Mouse (Mus musculus) kidney, postnatal 4 days (tissue): ENCODE measurements at regions not wholly inside any gene's neighbourhood (a gene's known extent, or its start where the extent isn't known, plus 50 kb on each side); places are given as distances from the start of the nearest gene placed in this dataset.

Experiments used
- DNase-seq, 2 experiments: peaks; one replicate each; pipeline ENCODE4 v3.0.0; 2021; ENCODE audit warnings: mixed read lengths in 2 of 2

DNA sequence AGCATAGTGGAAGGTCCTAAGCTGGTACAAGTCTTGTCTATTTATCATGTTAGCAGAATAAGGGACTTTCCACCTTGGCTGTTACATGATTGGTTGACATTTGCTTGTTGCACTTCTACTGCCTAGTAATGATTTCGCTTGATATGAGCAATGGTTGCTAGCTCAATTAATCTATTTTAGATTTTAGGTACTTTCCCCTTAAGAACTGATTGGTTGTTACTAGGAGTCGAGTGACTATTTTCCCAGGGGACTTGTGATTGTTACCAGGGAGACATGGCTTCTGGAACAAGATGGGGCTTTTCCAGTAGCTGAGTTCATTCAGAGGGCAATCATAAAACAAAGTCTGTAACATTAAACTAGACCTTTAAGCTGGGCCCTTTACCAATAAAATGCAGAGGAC is 100.9 kb downstream of the Nup35 start:
- no peak for DNase-seq

DNA sequence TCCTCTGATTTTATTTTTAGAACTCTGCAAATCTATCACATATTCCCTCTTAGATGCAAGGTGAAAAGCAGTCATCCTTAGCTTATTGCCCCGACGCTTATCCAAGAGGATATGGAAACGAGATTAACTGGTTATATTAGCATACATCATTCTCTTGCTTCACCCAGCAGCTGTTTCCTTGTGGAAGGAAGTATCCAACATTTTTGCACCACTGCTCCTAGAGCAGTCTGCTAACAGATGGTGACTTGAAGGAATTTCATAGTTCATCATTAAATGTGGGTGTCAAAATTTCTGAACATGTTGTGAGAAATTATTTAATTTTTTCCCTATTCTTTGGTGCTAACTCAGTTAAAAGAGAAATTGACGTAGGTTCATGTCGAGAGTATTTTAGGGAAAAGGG is 107.0 kb downstream of the Nup35 start:
- DNase-seq: no peak

DNA sequence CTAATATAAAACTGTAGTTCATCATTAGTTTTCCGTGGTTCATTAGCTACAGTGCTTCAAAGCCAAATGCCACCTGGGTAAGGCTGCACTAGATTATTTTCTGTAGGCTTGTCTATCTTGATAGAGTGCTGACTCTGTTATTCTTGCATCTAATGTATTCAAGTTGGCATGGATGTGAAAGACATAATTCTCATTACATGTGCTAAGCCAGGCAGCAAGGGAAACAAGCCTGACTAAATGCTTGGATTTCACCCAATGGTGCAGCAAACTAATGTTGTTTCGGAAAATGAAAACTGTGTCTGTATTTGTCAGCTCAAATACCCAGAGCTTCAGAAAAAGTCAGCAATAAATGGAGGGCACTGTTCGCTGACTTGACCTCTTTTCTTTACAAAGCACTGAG is 114.3 kb downstream of the Nup35 start:
- no peak for DNase-seq

DNA sequence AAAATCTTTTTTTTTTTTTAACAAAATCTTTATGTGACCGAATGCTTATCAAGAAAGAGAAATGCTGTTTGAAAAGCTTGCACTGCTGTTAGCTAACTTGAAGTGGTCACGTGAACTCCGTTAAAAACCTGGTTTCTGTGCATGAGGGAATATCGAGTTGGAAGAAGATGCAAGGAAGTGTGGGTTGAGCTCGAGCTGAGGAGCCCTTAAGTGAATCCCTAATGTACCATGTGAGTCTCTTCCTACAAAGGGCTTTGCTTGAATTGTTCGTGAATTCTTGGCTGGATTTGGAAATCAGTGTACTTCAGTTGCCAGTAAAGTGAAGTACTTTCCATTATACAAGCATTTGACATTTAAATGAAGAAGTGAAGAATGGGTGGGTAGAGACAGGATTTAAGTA is 129.7 kb downstream of the Nup35 start:
- no peak for DNase-seq

DNA sequence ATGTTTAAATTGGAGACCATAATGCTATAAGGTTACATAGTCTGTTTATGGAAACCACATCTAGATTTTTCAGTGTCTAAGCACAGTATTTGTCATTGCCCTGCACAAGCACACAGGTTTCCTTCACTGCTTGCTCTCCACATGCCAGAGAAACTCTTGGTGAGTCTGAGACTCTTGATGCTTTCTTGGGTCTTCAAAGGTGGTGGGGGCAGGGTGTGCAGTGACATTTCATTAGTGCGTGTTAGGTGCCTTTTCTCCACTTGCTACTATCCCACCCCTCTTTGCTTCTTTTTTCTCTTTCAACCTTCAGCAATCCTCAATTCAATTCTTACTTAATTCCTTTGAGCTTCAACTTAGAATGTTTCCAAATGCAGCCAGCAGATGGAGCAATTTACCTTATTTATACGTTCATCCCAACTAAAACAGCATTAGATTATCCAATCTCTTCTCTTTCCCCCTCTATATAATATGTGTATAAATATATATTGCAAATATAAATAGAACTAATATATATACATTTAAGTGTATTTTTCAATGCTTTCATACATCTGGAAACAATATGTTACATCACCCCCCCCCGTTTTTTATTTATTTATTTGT is 145.1 kb downstream of the Nup35 start:
- DNase-seq: peak; percentile 17 to 33

DNA sequence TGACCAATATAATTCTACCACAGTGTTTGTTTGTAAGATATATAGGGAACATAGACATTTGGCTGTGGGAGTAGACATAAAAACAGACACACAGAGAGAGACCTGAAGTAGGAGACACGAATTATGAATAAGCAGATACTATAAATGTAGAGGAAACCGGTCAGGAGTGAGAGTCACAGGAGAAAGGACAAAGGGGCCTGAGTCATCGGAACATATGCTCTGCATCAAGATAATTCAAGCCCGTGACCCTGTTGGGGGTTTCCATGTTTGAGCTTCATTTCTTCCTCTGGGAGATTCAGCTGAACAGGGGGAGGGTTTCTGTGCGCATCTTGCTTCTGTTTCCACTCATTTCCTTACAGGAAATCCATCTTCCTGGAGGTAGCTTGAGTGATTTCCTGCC is 154.1 kb downstream of the Nup35 start:
- DNase-seq: peak; percentile 23 to 24

DNA sequence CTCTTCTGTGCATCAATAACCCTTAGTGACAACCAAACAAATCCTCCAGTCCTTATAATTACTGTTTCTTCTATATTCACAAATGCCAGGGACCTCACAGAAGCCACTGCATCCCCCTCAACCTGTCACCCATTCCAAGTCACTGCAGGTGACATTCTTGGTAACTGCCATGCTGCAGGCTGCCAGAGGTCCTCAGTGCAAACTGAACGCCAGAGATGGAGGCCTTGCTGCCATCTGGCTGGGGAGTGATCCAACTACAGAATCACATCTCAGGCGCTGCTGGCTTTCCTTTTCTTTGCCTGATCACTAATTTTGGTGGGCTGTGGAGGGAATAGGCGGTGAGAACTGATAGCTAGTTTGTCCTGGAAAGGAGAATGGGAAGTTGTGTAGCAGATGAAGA is 155.4 kb downstream of the Nup35 start:
- DNase-seq: no peak

DNA sequence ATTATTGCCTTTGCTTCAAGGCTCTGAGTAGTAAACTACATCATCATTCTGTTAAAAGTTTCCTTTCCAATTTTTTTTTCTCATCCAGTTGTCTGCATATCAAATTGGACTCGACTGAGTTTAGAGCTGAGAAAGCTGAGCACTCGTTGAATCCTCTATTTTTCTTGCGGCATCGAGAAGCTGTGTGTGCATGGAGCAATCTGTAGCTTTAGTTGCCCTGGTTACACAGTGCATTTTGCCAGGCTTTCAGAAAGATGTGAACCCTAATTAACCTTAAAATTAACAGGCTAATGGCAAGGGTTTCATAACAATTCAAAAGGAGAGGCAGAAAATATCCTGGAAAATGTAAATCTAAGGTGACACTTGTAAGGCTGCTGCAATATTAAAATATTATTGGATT is 169.3 kb downstream of the Nup35 start:
- DNase-seq: no peak

DNA sequence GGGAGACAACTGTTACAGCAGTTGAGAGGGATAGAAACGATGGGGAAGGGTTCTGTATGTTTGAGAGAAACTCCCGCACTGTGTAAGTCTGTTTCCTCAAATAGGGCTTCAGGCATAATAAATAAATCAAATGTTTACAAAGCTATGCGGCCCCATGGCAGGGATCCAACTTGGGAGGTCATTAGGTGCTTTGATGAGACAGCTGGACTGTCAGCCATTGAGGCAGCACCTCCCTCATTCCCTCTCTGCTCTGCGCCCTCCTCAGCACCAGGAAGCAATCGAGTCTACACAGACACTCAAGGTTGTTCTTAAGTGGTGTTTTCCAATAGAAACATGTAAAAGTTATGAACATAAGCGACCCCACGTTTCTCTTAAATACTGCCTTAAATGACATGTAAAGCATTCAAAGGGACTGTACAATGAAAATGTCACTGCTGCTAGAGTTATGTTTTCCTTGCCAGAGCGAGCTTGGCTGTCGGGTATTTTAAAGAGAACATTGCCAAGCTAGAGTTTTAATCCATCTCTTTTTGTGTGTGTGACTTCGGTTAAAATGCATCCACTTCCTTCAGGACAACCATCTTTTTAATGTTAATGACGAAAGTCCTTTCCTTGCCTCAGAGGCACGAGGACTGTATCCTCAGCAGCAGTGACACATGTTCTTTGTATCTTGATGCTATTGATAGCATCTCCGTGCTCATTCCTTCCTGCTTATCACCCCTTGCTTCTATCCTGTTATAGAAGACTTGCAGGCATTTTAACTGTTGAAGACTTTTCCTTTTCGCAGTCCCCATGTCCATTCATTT is 176.5 kb downstream of the Nup35 start:
- peak; percentile 67 to 72 for DNase-seq

DNA sequence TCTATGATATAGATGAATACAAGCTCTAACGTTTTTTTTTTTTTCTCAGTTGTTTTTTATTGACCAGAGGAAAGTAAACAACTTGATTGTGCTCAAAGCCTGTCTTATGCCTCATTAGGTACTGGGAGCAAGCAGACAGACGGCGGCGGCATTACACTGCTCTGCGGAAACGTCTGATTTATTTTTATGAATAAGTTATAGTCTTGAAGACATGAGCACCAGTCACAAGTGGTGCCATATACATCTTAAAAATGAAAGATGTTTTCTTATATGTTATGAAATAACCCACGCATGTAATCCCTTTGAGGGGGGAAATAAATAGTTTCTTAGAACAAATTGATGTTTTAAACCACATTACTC is 177.1 kb downstream of the Nup35 start:
- DNase-seq: no peak

DNA sequence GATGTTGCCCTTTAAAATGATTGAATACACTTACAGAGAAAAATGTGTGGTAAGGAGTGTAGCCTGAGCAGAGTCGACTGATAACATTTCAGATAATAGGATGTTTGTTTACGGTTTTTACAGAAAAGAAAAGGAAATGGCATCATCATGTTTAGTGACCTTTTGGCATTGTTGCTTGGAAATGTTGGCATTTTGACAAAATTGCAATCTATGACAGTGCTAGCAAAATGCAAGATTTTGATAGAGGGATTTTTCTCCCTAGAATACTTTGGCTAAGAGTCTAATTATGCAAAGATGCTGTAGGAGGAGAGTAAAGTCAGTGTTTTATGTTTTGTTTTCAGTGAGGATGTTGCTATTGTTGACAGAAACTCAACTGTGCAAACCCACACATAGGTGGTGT is 202.2 kb downstream of the Nup35 start:
- no peak for DNase-seq

DNA sequence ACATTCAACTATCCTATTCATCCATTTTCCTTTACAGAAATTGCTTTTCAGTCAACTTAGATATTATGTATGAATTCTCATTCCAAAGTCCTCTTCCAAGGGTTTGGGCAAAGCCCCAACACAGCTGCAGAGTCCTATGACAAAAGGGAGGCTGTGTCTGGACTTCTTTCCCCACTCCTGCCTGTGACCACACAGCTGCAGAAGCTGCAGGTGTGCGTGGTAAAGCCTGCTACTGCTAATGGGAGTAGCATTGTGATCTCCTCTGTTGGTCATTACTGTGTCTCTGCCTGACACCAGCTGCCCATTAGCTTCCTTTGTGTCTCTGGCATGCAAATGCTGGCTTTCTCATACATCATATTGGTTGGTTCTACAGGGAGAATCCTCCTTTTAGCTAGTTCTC is 234.0 kb downstream of the Nup35 start:
- no peak for DNase-seq

DNA sequence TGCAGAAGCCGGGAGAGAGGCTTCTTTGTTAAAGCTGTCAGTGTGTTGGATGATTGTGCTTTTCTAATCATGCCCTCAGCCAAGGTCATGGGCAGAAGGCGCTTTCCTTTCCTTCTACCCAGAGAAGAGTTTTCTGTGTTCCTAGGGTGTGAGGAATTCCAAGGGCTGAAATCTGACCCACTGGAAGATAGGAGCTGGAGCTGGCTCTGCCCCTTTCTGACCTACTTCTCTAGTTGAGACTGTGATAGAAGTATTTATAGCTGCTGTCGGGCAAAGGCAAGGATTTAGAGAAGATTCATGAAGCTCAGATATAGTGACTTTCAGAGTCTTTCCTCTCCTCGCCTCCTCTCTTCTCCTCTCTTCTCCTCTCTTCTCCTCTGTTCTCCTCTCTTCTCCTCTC is 238.2 kb downstream of the Nup35 start:
- DNase-seq: no peak

DNA sequence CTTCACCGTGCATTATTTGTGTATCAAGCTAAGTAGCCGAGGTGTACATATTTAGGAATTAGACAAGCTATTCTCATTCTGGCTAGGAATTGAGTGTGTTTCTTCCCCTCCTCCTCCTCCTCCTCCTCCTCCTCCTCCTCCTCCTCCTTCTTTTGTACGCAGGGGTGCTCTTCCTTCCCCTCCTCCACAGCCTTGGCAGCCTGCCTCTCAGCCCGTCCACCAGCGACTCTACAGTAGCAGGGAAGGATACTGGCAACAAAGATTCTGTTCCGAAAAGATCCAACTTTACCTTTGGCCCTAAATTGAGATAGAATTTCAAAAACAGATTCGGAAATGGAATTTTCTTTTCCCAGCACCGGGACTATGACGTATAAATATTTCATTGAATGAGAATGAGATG is 253.0 kb downstream of the Nup35 start:
- no peak for DNase-seq

DNA sequence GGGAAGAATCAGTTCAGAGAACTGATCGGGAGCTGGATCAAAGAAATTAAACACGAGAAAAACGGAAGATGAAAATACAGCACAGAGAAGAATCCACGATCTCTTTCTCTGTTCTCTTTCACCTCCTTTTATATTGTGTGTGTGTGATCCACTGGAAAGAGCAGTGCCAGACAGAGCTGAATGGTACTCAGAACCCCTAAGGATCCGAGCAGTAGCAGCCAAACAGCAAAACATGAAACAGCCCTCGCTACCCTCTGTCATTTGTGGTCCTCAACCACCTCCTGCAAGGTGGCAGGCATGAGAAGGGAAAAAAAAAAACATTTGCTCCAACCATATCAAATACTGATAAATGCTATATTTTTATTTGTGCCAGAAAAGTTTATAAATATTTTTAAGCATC is 253.4 kb downstream of the Nup35 start:
- no peak for DNase-seq

DNA sequence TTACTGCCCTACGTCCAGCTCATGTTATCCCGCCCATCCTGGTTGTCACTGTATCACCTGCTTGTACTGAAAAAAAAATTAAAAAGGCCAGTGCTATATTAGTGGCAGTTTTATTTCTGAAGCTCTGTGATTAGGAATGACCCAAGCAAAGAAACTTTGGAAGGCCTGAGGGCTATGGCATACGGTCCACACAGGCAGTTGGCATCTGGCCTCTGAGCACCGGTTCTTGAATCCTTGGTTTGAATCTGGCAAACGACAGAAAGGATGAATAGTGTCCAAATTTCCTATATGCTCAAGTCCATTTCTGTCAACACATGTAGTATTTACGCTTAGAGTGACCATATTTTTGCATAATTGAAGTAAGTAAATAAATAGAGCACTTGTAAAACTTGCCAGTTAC is 254.3 kb downstream of the Nup35 start:
- no peak for DNase-seq

DNA sequence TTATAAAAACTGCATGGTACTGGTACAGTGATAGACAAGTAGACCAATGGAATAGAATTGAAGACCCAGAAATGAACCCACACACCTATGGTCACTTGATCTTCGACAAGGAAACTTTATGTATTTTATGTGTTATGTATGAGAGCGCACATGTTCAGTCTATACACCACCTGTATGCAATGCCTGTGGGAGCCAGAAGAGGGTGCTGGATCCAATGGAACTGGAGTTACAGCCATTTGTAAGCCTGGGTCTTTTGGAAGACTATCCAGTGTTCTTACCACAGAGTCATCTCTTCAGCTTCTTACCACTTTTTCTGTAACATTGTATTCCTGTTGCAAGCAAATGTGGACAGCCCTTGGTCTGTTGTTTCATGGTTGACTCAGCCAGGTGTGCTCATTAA is 261.4 kb downstream of the Nup35 start:
- no peak for DNase-seq

DNA sequence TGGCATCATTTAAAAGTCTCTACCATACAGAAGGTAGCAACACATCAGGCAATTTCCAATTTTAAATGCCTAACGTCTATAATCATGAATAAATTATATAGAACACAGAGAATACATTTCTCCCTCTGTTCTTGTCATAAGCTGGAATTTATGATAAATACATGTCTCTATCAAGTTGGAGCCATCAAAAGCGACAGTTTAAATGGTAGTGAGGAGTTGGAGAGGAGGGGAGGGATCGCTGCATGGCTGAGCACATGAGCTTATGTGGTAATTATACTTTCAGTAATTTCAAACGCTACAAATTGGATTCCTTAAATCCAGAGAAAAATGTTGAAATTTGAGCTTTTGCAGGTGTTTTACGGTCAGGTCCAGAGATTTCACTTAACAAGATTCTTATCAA is 267.2 kb downstream of the Nup35 start:
- no peak for DNase-seq

DNA sequence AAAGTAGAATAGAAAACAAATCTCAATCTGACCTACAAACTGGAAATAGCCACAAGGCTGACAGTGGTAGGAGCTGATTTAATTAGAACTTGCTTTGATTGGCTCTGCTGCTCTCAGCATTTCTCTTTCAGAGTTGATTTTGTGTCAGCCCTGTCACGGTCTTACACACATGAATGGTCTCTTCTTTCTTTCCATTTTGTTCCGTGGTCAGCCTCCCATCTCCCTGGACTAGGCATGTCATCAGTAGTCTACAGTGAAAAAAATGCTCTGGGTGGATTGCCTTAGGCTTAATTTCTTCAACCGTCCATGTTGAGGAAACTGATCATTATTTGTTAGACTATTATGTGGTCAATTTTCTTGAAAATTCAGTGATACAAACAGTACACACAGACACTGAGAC is 285.0 kb downstream of the Nup35 start:
- DNase-seq: no peak

DNA sequence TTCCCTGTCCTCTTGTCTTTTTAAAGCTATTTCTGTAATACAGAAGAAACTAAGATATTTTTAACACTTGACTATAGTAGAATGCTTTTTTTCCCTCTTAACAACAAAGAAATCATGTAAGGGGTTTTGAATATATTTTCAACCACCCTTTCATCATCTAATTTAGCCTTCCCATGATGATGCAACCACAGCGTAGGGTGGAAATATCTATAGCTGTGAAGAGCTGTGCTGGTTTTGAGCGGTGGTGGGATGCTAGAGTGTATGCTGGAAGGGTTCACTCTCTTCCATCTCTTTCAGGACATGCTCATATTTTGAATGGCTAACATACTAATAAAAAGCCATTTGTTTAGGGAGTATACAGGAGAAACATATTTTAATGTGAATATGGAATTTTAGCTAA is 296.4 kb downstream of the Nup35 start:
- no peak for DNase-seq

DNA sequence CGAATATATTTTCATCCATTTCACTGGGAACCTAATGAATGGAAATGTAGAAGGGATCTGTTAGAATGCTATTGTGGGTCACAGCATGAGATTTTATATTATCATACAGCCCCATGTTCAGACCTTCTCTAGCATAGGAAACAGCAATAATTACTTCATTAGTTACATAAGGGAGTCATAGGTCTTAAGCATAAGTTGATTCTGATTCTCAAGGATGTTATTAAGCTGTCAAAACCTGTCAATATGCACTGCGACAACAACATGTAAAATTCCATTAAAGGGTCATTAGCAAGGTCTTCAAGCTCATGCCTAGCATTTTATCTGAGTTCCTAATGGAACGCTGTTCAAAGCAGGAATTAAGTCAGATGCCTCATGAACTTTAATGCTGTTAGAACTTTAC is 328.5 kb downstream of the Nup35 start:
- DNase-seq: no peak

DNA sequence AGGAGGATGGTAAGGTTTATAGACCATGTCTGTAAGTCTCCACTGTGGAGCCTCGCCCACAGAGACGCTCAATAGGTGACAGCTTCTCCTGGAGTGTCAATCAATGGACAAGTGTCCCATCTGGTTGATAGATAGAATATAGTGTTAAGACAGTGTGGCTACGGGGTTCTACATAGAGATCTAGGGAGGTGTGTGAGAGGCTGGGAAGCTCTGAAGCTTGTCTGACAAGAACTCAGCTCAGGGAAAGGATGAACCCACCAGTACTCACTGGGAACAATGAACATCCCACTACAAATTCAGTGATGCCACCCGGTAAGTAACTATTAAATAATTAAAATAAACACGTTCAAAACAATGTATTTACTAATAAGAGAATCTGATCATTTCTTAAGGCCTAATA is 349.7 kb downstream of the Nup35 start:
- DNase-seq: no peak

DNA sequence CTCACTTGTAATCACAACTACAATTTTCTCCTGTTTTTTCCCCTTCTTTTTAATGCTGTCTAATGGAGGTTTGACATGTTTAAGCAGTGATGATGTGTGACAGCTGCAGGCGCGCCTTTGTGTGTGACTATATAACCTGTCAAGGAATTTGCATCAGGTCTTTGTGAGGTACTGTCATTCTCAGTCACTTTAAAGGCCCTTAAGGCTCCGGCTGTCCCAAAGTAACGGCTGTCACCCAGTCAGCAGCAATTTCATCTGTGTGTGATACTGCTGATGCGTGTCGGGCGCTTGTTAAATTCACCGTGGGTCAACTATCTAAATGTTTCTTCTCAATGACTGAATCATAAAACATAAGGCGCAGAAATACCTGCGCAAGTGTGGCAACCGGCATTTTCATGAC is 350.2 kb downstream of the Nup35 start:
- DNase-seq: no peak

DNA sequence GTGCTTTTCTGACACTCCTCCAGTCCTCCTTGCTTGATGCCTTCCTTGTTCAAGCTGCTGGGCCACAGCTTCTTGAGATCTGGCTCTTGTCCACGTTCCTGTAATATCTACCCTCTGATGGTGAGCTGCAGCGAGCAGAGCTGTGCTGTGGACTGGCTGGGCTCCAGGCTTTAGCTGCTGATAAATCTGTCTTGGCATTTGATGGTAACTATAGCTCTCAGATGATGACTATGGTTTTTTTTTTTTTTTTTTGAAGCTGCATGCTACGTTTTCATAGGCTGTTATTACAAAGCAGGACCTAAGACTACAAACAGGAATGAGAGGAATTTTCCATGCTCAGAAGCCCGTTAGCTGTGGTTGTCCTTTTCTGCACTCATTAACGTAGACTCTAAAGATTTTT is 352.3 kb downstream of the Nup35 start:
- DNase-seq: peak; percentile 25 to 35

DNA sequence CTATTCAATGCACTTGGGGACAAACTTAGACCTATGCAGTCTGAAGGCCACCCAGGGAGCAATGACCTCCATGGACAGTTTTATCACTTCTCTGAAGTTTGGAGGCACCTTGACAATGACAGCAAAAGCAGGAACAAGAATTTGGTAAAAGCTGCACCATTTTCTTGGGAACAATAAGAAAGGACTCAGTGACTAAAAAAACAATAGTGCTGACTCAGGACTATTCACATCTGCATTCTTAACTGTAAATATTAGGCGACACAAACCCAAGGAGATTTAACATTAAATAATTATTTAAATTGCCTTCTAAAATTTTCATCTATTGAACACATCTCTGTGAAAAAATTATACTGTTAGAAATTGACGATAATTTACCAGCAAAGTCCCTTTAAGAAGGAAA is 356.2 kb downstream of the Nup35 start:
- DNase-seq: no peak
